ENCODE assay signal across 9 mouse cellular contexts in the genomic region with DNA sequence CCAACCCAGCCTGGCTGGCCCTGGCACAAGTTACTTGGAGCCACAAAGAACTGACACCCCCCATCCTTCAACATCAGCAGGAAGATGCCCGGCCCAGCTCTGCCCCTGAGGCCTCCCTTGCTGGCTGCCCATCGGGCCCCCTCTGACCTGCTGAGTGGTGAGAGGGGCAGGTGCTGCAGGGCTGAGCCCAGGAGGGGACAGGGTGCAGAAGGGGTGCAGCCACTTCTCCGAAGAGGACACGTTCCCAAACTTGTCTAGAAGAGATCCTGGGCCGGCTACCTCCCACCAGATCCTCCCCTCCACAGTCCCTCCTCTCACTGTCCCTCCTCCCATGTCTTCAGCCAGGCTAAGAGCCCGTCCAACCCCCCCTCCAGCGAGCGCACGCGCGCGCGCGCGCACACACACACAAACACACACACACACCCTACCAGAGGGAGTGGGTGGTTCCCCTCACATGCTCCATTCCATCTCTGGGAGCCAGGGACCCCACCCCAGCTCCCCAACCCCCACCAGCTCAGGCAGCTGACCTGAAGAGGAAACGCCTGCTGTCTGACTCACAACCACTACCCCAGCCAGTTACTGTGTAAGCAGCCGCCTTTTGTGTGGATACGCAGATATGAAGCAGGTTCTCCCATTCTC. TPM values are rescaled to one million over a fixed set of nuclear protein-coding genes. Genes with fewer than 3 reads are reported as not detected.
DNase-seq lines count a peak whose midpoint lies in the region; ATAC-seq and TF ChIP-seq lines count a peak whose summit lies in the region.
"Had no signal": no experiment of that assay in that cellular context is flagged by ENCODE, and none has a peak within 500 bp of the region (broad histone marks: within the 10 kb centered on the region; RNA-seq: fewer than 3 reads in every experiment).

No protein-coding gene starts in this region.

- in situ Hi-C loops in ES-E14 (cut with MboI; ENCODE audit: low sequenced_read_pairs in 2 of 2, unreplicated experiment in 2 of 2) = no loop called here

- H3K9ac ChIP-seq in ES-E14 (ENCODE audit: insufficient read depth, low read depth, low read length, poor library complexity, severe bottlenecking) = peak overlapping the region; percentile 66
- H3K9ac ChIP-seq in heart, embryonic 15.5 days = no peak overlapping the region
- no peak overlapping the region for H3K9ac ChIP-seq in midbrain, embryonic 11.5 days (ENCODE audit: low read length)
- H3K9ac ChIP-seq: limb, embryonic 12.5 days had no signal

- H3K9me3 ChIP-seq in ES-E14 (ENCODE audit: control insufficient read depth, insufficient read depth, low read depth, low read length) = no peaks in the 10 kb centered on the region
- no peaks in the 10 kb centered on the region for H3K9me3 ChIP-seq in heart, embryonic 15.5 days (replicated peaks)
- H3K9me3 ChIP-seq in midbrain, embryonic 11.5 days (ENCODE audit: control insufficient read depth, low read length) = no peaks in the 10 kb centered on the region
- H3K9me3 ChIP-seq: limb, embryonic 12.5 days had no signal

- H3K4me2 ChIP-seq in heart, embryonic 15.5 days = peak overlapping the region; percentile 31
- no peak overlapping the region for H3K4me2 ChIP-seq in midbrain, embryonic 11.5 days
- H3K4me2 ChIP-seq: limb, embryonic 12.5 days had no signal

- H3K4me3 ChIP-seq in ES-E14 (ENCODE audit: insufficient read depth in 1 of 2, low read depth in 1 of 2, low read length in 2 of 2, poor library complexity in 1 of 2, severe bottlenecking in 1 of 2) = peak overlapping the region; percentile 45 to 57
- H3K4me3 ChIP-seq in heart, embryonic 15.5 days = 0 out of 2 replicates have a peak overlapping the region, but pooled peaks have one; percentile 1
- no peak overlapping the region for H3K4me3 ChIP-seq in midbrain, embryonic 11.5 days (ENCODE audit: low read depth, low read length)
- H3K4me3 ChIP-seq: limb, embryonic 12.5 days had no signal

- peak; percentile 50 for ATAC-seq in heart, embryonic 15.5 days (replicated peaks; ENCODE audit: insufficient number of reproducible peaks, insufficient read depth, low FRiP score, low read depth)
- no peak for ATAC-seq in midbrain, embryonic 11.5 days (ENCODE audit: low FRiP score)

- peaks cover 4 to 53% of the 10 kb centered on the region in 2 experiments; a peak in 3 of 4 replicates for H3K4me1 ChIP-seq in ES-E14 (ENCODE audit: control insufficient read depth in 2 of 2, insufficient read depth in 2 of 2, low read length in 2 of 2, poor library complexity in 1 of 2)
- peaks cover 66% of the 10 kb centered on the region for H3K4me1 ChIP-seq in heart, embryonic 15.5 days (replicated peaks)
- H3K4me1 ChIP-seq in midbrain, embryonic 11.5 days (ENCODE audit: control insufficient read depth, insufficient read depth, low read length) = no peaks in the 10 kb centered on the region

- no peak overlapping the region; the same call in 1 of the 2 replicates for H3K27ac ChIP-seq in ES-E14 (ENCODE audit: insufficient read depth, low read depth, low read length, poor library complexity, severe bottlenecking)
- peak overlapping the region; percentile 84 for H3K27ac ChIP-seq in heart, embryonic 15.5 days
- H3K27ac ChIP-seq in midbrain, embryonic 11.5 days (ENCODE audit: low read depth, low read length) = no peak overlapping the region
- H3K27ac ChIP-seq: limb, embryonic 12.5 days had no signal

- 45% methylated on average over 18 of the region's 18 CpGs for WGBS in heart, embryonic 15.5 days
- 63% methylated on average over 18 of the region's 18 CpGs for WGBS in midbrain, embryonic 11.5 days

- peaks cover 8% of the 10 kb centered on the region for H3K27me3 ChIP-seq in heart, embryonic 15.5 days
- H3K27me3 ChIP-seq in midbrain, embryonic 11.5 days (ENCODE audit: control insufficient read depth, insufficient read depth, low read length) = peaks cover under 1% of the 10 kb centered on the region

- DNase-seq in ES-E14 (ENCODE audit: low read depth, low spot score) = peak; percentile 42
- peak; percentile 20 for DNase-seq in brain, adult 2 months (ENCODE audit: low read depth, low spot score)
- DNase-seq in lung, postnatal 14 days = peak; percentile 20
- DNase-seq in cerebellum, postnatal 4 days (ENCODE audit: low spot score in 2 of 2) = no peak
- DNase-seq in testis, postnatal 10 days (ENCODE audit: low spot score) = no peak
- DNase-seq in adrenal gland, adult (ENCODE audit: inconsistent age in 2 of 2, low spot score in 1 of 2) = no peak
- DNase-seq in midbrain, embryonic 11.5 days (ENCODE audit: low spot score, missing footprints) = no peak

- no peaks in the 10 kb centered on the region for H3K36me3 ChIP-seq in ES-E14 (ENCODE audit: control insufficient read depth, insufficient read depth, low read length, poor library complexity, severe bottlenecking)
- H3K36me3 ChIP-seq in heart, embryonic 15.5 days = no peaks in the 10 kb centered on the region
- H3K36me3 ChIP-seq in midbrain, embryonic 11.5 days (ENCODE audit: control insufficient read depth, insufficient read depth, low read length) = no peaks in the 10 kb centered on the region
- H3K36me3 ChIP-seq: limb, embryonic 12.5 days had no signal

TF ChIP-seq in ES-E14, 5 proteins besides CTCF, POLR2A, EP300 and RAD21:
- TF ChIP-seq HCFC1 (IDR thresholded peaks at IDR 0.05; ENCODE audit: borderline replicate concordance, insufficient read depth, low read length) (no peak), MAFK (IDR thresholded peaks at IDR 0.05; ENCODE audit: insufficient read depth, low read depth, low read length) (no peak), ZC3H11A (IDR thresholded peaks at IDR 0.05; ENCODE audit: borderline replicate concordance, low read depth, low read length) (no peak), CHD2 (IDR thresholded peaks at IDR 0.05; ENCODE audit: low read depth, low read length) (no peak), ZNF384 (IDR thresholded peaks at IDR 0.05; ENCODE audit: low read depth, low read length) (no peak)
TF ChIP-seq in ES-E14: peak in this region for 0.

RNA-seq across cellular contexts. Expression of a gene that starts 6.9 kb away (rescaled TPM):
- 22.8 and 25.2 TPM in 2 replicates for total RNA-seq in ES-E14 (2012; rRNA removed)
- polyA plus RNA-seq in heart, embryonic 15.5 days (2015; fragmentation: Nextera tagmentation; extraction: Ambion mirVana) = 2.1 and 2.4 TPM in 2 replicates
- 0.07 and 0.22 TPM in 2 replicates for polyA plus RNA-seq in midbrain, embryonic 11.5 days (2014; fragmentation: Nextera tagmentation; extraction: Ambion mirVana)

RNA-seq across cellular contexts. Expression of a gene that starts 13.2 kb away (rescaled TPM):
- 3.1 and 5.0 TPM in 2 replicates for total RNA-seq in ES-E14 (2012; rRNA removed)
- 5.7 and 7.3 TPM in 2 replicates for polyA plus RNA-seq in heart, embryonic 15.5 days (2015; fragmentation: Nextera tagmentation; extraction: Ambion mirVana)
- 14.7 and 15.3 TPM in 2 replicates for polyA plus RNA-seq in midbrain, embryonic 11.5 days (2014; fragmentation: Nextera tagmentation; extraction: Ambion mirVana)

RNA-seq across cellular contexts. Expression of a gene that starts 33.6 kb away (rescaled TPM):
- total RNA-seq in ES-E14 (2012; rRNA removed) = 74.8 and 78.2 TPM in 2 replicates
- 34.6 and 53.3 TPM in 2 replicates for polyA plus RNA-seq in heart, embryonic 15.5 days (2015; fragmentation: Nextera tagmentation; extraction: Ambion mirVana)
- polyA plus RNA-seq in midbrain, embryonic 11.5 days (2014; fragmentation: Nextera tagmentation; extraction: Ambion mirVana) = 159 TPM in 2 replicates

RNA-seq across cellular contexts. Expression of a gene that starts 35.1 kb away (rescaled TPM):
- total RNA-seq in ES-E14 (2012; rRNA removed) = 2.4 and 4.7 TPM in 2 replicates
- 7.2 and 34.0 TPM in 2 replicates for polyA plus RNA-seq in heart, embryonic 15.5 days (2015; fragmentation: Nextera tagmentation; extraction: Ambion mirVana)
- 3.5 and 4.2 TPM in 2 replicates for polyA plus RNA-seq in midbrain, embryonic 11.5 days (2014; fragmentation: Nextera tagmentation; extraction: Ambion mirVana)

Comparison
In these comparisons a context has a peak if more than half of its experiments do, and no peak if none do; other contexts are left out.
1. DNase-seq: peak in ES-E14 (single experiment), brain, adult 2 months (single experiment) and lung, postnatal 14 days (single experiment); none in cerebellum, postnatal 4 days (0 of 2), testis, postnatal 10 days (single experiment), adrenal gland, adult (0 of 2) and midbrain, embryonic 11.5 days (single experiment).